Mouse (Mus musculus) granulocyte monocyte progenitor cell, adult 5-6 weeks (primary cell): ENCODE results near the gene Dtx3l. TPM values are rescaled to one million over a fixed set of nuclear protein-coding genes. Genes with fewer than 3 reads are reported as not detected.

ENCODE experiments used
- ATAC-seq: replicated peaks from 2 replicates; pipeline ENCODE4 v1.8.0; 2016; ENCODE audit warnings: mild to moderate bottlenecking, moderate TSS enrichment, inconsistent platforms; ENCODE audit not compliant: poor library complexity, severe bottlenecking
- total RNA-seq, 2 experiments: library from RNA; stranded (forward) in 1 of 2; stranded (reverse) in 1 of 2; fragments of 200-712, 200-1000 nt in 1 of 2; fragments of >200 nt in 1 of 2; fragmentation: Nextera tagmentation in 1 of 2; gene quantifications; 2 replicates each; pipeline ENCODE4 v1.2.3; 2014 to 2017

Dtx3l gene
- total RNA-seq, 2 experiments from 2014 or later: 21.9 to 29.4 TPM

GRCm38 (mm10) chr16:35890645-35891044 lies 48.3 kb downstream of the Dtx3l start:
- no peak for ATAC-seq

GRCm38 (mm10) chr16:35888910-35889309 lies 50.0 kb downstream of the Dtx3l start:
- no peak for ATAC-seq

- ATAC-seq: peak; percentile 100
Measured at GRCm38 (mm10) chr16:35888174-35888573, 50.8 kb downstream of the Dtx3l start.

Other genes starting within 250 kb of the Dtx3l start
- 24.9 and 31.7 TPM in 2 replicates for gene Dirc2, start 169.8 kb downstream of the Dtx3l start, total RNA-seq (2014; fragmentation: Nextera tagmentation)
- 15.8 and 21.1 TPM in 2 replicates for gene Dirc2, start 169.8 kb downstream of the Dtx3l start, total RNA-seq (2017)
- gene Hspbap1, start 168.8 kb downstream of the Dtx3l start, total RNA-seq (2014; fragmentation: Nextera tagmentation): 3.0 and 7.8 TPM in 2 replicates
- gene Hspbap1, start 168.8 kb downstream of the Dtx3l start, total RNA-seq (2017): 5.6 and 7.4 TPM in 2 replicates
- gene Parp14, start 67.6 kb downstream of the Dtx3l start, total RNA-seq (2014; fragmentation: Nextera tagmentation): 10.7 and 16.7 TPM in 2 replicates
- 11.6 and 11.7 TPM in 2 replicates for gene Parp14, start 67.6 kb downstream of the Dtx3l start, total RNA-seq (2017)
- 14.7 and 15.7 TPM in 2 replicates for gene Parp9, start 681 bp downstream of the Dtx3l start, total RNA-seq (2014; fragmentation: Nextera tagmentation)
- gene Parp9, start 681 bp downstream of the Dtx3l start, total RNA-seq (2017): 20.4 and 24.1 TPM in 2 replicates
- gene Kpna1, start 39.6 kb upstream of the Dtx3l start, total RNA-seq (2014; fragmentation: Nextera tagmentation): 40.6 and 41.1 TPM in 2 replicates
- 35.1 and 42.2 TPM in 2 replicates for gene Kpna1, start 39.6 kb upstream of the Dtx3l start, total RNA-seq (2017)
- gene Wdr5b, start 102.0 kb upstream of the Dtx3l start, total RNA-seq (2014; fragmentation: Nextera tagmentation): 6.0 and 7.8 TPM in 2 replicates
- 7.0 and 8.8 TPM in 2 replicates for gene Wdr5b, start 102.0 kb upstream of the Dtx3l start, total RNA-seq (2017)
- gene Fam162a, start 132.4 kb upstream of the Dtx3l start, total RNA-seq (2014; fragmentation: Nextera tagmentation): 101 and 196 TPM in 2 replicates
- 79.5 and 114 TPM in 2 replicates for gene Fam162a, start 132.4 kb upstream of the Dtx3l start, total RNA-seq (2017)
- gene Ccdc58, start 132.5 kb upstream of the Dtx3l start, total RNA-seq (2014; fragmentation: Nextera tagmentation): 61.8 and 98.5 TPM in 2 replicates
- gene Ccdc58, start 132.5 kb upstream of the Dtx3l start, total RNA-seq (2017): 107 and 144 TPM in 2 replicates
- not detected in 2 replicates for gene Csta1, start 192.1 kb upstream of the Dtx3l start, total RNA-seq (2014; fragmentation: Nextera tagmentation)
- gene Csta1, start 192.1 kb upstream of the Dtx3l start, total RNA-seq (2017): not detected in 2 replicates
- gene Stfa2l1, start 217.7 kb upstream of the Dtx3l start, total RNA-seq (2014; fragmentation: Nextera tagmentation): not detected in 2 replicates
- not detected in 2 replicates for gene Stfa2l1, start 217.7 kb upstream of the Dtx3l start, total RNA-seq (2017)
- gene Gm5483, start 245.1 kb upstream of the Dtx3l start, total RNA-seq (2014; fragmentation: Nextera tagmentation): not detected in 2 replicates
- gene Gm5483, start 245.1 kb upstream of the Dtx3l start, total RNA-seq (2017): 4.6 TPM in 1 of 2 replicates, not detected in the other